Mouse (Mus musculus): Measurements from ENCODE around the gene Olfr411. TPM values are rescaled to one million over a fixed set of nuclear protein-coding genes. Genes with fewer than 3 reads are reported as not detected.

The Olfr411 gene
- not detected in 2 replicates for polyA plus RNA-seq (2015; fragmentation: Nextera tagmentation; extraction: Ambion mirVana)

GRCm38 (mm10) chr11:74352550-74352949, at the start of gene Olfr411:
TSS of gene Olfr411 (minus strand) at chr11:74352650.

GRCm38 (mm10) chr11:74361769-74362168, 9.3 kb upstream of the Olfr411 start, which contains the start of gene Olfr412:
TSS of gene Olfr412 (plus strand) at chr11:74362069.

GRCm38 (mm10) chr11:74337931-74338330, 14.5 kb downstream of the Olfr411 start, which contains the start of gene Olfr410:
TSS of gene Olfr410 (minus strand) at chr11:74338031.

Other genes with a start within 250 kb of the Olfr411 start
- not detected in 2 replicates for gene Olfr401, start 238.9 kb downstream of the Olfr411 start, polyA plus RNA-seq (2015; fragmentation: Nextera tagmentation; extraction: Ambion mirVana)
- gene Olfr402, start 199.1 kb downstream of the Olfr411 start, polyA plus RNA-seq (2015; fragmentation: Nextera tagmentation; extraction: Ambion mirVana) = not detected in 2 replicates
- gene Olfr403, start 166.4 kb downstream of the Olfr411 start, polyA plus RNA-seq (2015; fragmentation: Nextera tagmentation; extraction: Ambion mirVana) = not detected in 2 replicates
- gene Olfr43, start 141.3 kb downstream of the Olfr411 start, polyA plus RNA-seq (2015; fragmentation: Nextera tagmentation; extraction: Ambion mirVana) = not detected in 2 replicates
- gene Olfr406, start 92.8 kb downstream of the Olfr411 start, polyA plus RNA-seq (2015; fragmentation: Nextera tagmentation; extraction: Ambion mirVana) = not detected in 2 replicates
- gene Olfr59, start 68.9 kb downstream of the Olfr411 start, polyA plus RNA-seq (2015; fragmentation: Nextera tagmentation; extraction: Ambion mirVana) = not detected in 2 replicates
- not detected in 2 replicates for gene Olfr410, start 14.6 kb downstream of the Olfr411 start, polyA plus RNA-seq (2015; fragmentation: Nextera tagmentation; extraction: Ambion mirVana)
- gene Olfr412, start 9.4 kb upstream of the Olfr411 start, polyA plus RNA-seq (2015; fragmentation: Nextera tagmentation; extraction: Ambion mirVana) = not detected in 2 replicates

Data from spleen, postnatal 0 days (tissue).